Mouse (Mus musculus) stomach, postnatal 0 days (tissue): Measurements from ENCODE around the gene Fam117b.

Source experiments
- CTCF ChIP-seq: IDR thresholded peaks from 2 replicates; pipeline ENCODE4 v1.5.1; 2016; ENCODE audit warnings: antibody characterized with exemption, low read depth, mild to moderate bottlenecking, moderate library complexity
- EP300 ChIP-seq: optimal IDR thresholded peaks from 2 replicates; pipeline ENCODE3; 2016; ENCODE audit warnings: antibody characterized with exemption

GRCm38 (mm10) chr1:59959941-59960340 is 47.1 kb downstream of the Fam117b start:
- TF ChIP-seq CTCF = no peak
- TF ChIP-seq EP300 = no peak
